Mouse (Mus musculus) activated CD4-positive, CD25-positive, alpha-beta regulatory T cell, adult 4 months (primary cell): ENCODE results near the gene Gm28539. TPM values are rescaled to one million over a fixed set of nuclear protein-coding genes. Genes with fewer than 3 reads are reported as not detected.
A peak's percentile ranks its signal among the peaks of the same experiment; 100 is the strongest.
"Not testable (repeated sequence)": the region's sequence is repeated elsewhere in the genome, so short reads cannot be mapped to it uniquely, and the experiment has no call there.

Experiments
- ATAC-seq: one replicate; pipeline ENCODE4 v1.8.0; 2017
- polyA plus RNA-seq, 2 experiments: library from polyadenylated mRNA; unstranded; fragments of 100-300 nt; shearing (Covaris generic); gene quantifications; one replicate each; pipeline ENCODE4 v1.2.1; 2017

Gene Gm28539
- polyA plus RNA-seq, 2 experiments from 2014 or later: not detected

DNA sequence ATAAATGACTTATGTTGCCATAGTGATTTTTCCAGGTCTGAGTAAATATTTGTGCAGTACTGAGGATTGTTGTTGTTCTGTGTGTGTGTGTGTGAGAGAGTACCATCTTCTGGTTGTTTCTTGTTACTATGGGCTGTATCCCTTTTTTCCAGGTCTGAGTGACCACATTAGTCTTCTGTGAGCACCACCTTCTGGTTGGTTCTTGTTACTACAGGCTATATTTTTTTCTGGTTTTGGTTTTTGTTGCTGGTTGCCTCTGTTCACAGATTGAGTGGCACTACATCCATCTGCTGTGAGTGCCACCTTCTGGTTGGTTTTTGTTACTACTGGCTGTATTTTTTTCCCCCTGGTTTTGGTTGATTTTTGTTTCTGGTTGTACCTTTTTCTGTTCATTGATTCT is 22.2 kb downstream of the Gm28539 start:
- peak; percentile 54 for ATAC-seq

GRCm38 (mm10) chr16:18860186-18860585 is 23.8 kb downstream of the Gm28539 start:
- no peak for ATAC-seq

DNA sequence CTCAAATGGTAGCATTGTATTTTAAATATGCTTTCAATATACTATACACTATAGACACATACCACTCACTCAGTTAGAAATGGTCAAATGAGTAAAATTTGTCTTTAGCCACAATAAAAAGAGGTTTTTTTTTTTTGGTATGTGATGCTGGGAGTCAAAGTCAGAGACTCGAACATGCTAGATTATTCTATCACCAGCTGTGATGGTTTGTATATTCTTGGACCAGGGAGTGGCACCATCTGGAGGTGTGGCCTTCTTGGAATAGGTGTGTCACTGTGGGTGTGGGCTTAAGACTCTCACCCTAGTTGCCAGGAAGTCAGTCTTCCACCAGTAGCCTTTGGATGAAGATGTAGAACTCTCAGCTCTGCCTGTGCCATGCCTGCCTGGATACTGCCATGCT is 34.1 kb downstream of the Gm28539 start:
- ATAC-seq: not testable (repeated sequence)

DNA sequence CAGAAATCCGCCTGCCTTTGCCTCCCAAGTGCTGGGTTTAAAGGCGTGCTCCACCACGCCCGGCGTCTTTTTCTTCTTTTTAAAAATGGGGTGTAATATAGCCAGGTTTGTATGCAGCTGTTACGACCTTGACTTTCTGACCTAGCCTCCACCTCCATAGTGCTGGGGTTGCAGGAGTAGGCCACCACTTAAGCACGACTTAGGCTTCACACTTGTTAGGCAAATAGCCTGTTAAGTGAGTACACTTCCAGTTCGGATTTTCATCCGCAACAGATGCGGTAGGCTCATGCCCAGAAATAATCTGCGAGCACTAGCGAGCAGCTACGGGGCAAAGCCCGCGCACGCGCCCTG is 39.7 kb downstream of the Gm28539 start:
- peak; percentile 0 for ATAC-seq

DNA sequence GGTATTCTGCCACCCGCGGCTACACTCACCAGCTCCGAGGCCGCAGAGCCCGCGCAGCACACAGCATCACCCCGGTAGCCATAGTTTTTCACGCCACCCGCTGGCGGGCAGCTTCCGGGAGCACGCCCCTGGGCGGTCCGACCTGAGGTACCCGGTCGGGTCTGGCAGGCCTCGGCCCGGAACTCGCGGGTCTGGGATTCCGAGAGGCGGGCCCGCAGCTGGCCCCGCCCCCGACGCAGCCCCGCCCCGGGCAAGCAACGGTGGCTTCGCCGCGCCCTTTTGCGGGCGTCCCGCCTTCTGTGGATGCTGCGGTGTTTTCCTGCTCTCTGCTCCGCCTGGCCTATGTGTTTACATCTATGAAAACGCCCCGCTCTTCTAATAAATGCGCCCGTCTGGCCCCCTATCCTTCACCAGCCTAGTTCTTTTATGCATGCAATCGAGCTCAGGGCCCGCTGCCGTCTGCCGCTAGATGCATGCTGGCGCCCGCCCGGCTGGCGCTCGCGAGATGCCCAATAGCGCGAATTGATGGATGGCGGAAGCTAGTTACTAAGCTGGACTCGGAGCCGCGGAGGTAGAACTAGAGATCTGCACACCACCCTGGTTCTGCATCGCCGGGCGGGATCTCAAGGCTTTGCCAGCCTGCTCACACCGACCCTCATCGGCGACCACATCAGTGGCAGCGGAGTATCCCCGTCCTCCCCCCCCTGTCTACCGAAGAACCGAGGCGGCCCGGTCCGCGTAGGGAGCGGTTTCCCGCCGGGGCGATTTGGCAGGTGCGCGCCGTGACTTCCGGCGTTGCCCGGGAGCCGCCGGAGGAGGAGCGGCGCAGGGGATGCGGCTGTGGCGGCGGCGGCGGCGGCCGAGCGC is 40.3 kb downstream of the Gm28539 start, which contains the start of the genes Mrpl40 and Hira:
Gene Mrpl40 (minus strand): TSS at position 421 of the 867 bp plus-strand sequence.
Gene Hira (plus strand): TSS at position 596 of the 867 bp plus-strand sequence.
- peak; percentile 75 for ATAC-seq

GRCm38 (mm10) chr16:18877386-18878090 is 41.2 kb downstream of the Gm28539 start:
- peak; percentile 29 for ATAC-seq

DNA sequence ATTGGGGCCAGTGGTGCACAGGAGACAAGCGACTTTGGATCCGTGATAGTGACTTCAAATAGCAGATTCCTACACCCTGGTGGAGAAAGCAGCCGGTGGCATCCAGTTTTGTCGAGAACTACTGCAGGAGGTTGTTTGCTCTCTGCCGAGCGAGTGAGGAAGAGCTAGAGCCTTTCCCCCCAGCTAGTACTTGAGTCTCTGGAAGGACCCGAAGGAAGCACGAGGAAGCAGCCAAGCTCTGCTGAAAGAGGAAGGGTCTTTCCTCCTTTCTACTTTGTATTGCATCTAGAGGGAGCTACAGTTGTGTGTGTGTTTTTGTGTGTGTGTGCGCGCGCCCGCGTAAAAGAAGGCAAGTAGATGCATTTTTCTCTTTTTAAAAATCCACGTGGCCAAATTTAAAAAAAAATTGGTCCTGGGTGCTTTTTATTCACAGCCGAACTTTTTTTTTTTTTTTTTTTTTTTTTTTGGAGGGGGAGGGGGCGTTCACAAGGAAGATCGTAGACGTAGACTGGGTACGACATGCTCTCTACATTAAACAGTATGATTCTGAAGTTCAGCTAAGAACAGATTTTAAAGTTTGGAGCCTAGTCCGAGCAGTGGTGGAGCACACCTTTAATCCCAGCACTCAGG is 41.8 kb downstream of the Gm28539 start:
- peak; percentile 5 for ATAC-seq

DNA sequence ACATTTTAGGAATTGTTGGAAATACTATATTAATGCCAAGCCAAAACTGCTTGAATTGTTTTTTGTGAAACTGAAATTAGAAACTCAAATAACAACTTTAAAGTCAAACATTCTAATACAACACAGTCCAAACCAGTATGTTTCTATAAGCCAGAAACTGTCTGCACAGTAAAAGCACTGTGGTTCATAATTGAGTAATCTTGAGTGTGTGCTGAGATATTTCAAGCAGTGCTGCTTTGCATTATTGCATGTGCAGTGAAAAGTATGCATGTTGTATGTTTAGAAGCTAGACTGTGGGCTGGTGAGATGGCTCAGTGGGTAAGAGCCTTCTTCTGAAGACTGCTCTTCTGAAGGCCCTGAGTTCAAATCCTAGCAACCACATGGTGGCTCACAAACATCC is 47.7 kb downstream of the Gm28539 start:
- no peak for ATAC-seq

- no peak for ATAC-seq
These were observed 57.5 kb downstream of the Gm28539 start for GRCm38 (mm10) chr16:18893840-18894372.

DNA sequence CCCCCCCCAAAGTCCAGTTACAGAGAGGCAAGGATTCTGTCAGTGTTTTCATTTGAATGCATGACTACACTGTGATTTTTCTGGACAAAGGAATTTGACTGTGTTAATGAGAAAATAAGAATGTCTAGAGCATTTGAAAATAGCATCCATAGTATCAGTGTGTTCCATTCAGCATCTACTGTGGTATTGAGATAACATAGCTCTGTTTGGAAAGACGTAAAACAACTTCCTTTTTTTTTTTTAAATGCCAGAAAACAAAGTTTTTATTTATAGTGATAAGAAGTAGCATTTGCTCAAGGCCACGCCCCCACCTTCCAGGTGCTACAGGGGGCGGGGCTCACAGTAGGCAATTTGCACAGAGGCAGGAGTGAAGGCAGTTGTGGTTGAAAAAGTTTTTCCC is 58.9 kb downstream of the Gm28539 start:
- no peak for ATAC-seq

GRCm38 (mm10) chr16:18896429-18896828 is 60.0 kb downstream of the Gm28539 start:
- ATAC-seq: no peak

- no peak for ATAC-seq
These were observed 69.3 kb downstream of the Gm28539 start for GRCm38 (mm10) chr16:18905648-18906047.

- no peak for ATAC-seq
These were observed 79.7 kb downstream of the Gm28539 start for GRCm38 (mm10) chr16:18916064-18916463.

GRCm38 (mm10) chr16:18921771-18922170 is 85.4 kb downstream of the Gm28539 start:
- no peak for ATAC-seq

GRCm38 (mm10) chr16:18927963-18928362 is 91.6 kb downstream of the Gm28539 start:
- no peak for ATAC-seq

GRCm38 (mm10) chr16:18938321-18939082 is 102.1 kb downstream of the Gm28539 start:
- no peak for ATAC-seq

- ATAC-seq: no peak
These were observed 107.5 kb downstream of the Gm28539 start for GRCm38 (mm10) chr16:18943906-18944305.

DNA sequence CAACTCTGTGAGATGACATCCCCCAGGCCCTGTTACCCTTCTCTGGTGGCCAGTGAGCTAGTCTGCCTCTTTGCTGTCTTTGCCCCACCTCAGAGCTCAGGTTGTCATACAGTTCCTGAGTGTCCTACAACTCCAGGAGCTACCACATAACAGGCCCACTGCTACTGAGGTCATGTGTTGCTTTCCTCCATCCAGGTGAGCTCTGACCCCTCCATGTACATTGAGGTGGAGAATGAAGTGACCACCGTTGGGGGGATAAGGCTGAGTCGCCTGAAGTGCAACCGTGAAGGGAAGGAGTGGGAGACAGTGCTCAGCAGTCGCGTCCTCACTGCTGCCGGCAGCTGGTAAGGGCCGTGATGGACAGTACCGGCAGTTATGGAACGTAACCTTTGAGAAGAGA is 112.6 kb downstream of the Gm28539 start:
- ATAC-seq: no peak

DNA sequence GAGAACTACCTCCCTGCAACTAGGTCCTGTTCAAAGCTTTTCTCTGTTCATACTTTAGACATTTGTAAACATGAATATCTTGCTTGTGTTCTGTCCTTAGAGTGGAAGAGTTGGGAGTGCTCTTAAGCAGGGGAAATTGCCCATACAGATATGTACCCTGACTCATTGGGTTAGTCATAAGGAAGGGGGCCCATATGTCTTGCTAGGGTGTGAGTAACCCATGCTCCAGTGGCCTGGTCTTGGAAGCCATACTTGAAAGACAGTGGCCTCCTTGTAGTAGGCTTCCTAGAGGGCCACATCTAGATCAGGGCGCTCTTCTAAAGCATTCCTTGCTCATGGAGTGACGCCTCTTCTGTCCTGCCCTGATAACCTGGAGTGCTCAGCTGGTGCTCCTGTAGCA is 114.0 kb downstream of the Gm28539 start:
- no peak for ATAC-seq

GRCm38 (mm10) chr16:18952813-18953212 is 116.4 kb downstream of the Gm28539 start:
- no peak for ATAC-seq

GRCm38 (mm10) chr16:18955070-18955469 is 118.7 kb downstream of the Gm28539 start:
- ATAC-seq: no peak

DNA sequence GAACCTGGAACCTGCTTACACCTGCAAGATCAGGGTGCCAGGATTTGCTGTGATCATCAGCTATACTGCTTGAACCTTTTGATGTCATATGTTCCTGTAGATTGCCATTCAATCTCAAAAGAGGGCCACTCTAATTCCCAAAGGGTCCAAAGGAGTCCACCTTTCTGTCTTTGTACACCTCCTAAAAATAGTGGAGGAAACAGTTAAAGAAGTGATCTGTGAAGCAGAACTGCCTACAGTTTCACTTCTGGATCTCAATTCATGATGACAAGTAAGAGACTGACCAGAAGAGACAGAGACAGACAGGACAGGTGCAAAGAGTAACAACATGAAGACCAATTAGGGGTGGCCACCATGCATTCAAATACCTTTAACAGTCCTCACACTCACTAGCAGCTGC is 127.1 kb downstream of the Gm28539 start:
- ATAC-seq: no peak
